Mouse (Mus musculus) embryonic stem cell, embryonic (primary cell): ENCODE results near the gene Sppl2b.

ENCODE experiments used
- CTCF ChIA-PET, 4 experiments: fragments of 300-600 bp in 2 of 4; fragments of 350-600 bp in 2 of 4; sonication (Branson Sonifier 250); formaldehyde crosslinking; loops; one replicate each; lab custom pipeline; 2022; ENCODE audit warnings: inconsistent platforms in 2 of 4; lab: Charles Lee
- POLR2A ChIA-PET, 4 experiments: fragments of 300-600 bp in 2 of 4; fragments of 350-600 bp in 2 of 4; sonication (Branson Sonifier 250); formaldehyde crosslinking; loops; one replicate each; lab custom pipeline; 2022; ENCODE audit warnings: antibody characterized with exemption in 4 of 4, inconsistent platforms in 1 of 4; lab: Charles Lee

Sppl2b gene

DNA sequence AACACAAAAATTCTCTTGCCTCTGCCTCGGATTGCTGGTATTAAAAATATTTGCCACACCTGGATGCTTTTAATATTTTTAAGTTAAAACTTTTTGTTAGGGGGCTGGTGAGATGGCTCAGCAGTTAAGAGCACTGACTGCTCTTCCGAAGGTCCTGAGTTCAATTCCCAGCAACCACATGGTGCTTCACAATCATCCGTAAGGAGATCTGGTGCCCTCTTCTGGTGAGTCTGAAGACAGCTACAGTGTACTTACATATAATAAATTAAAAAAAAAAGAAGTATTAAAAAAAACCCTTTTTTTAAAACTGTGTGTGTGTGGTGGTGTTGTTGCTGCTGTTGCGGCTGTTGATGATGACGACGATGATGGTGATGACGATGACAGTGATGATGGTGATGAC lies 37.1 kb upstream of the Sppl2b start:
- CTCF ChIA-PET, result interaction anchor here (0.6 to 3.2 kb wide), 20 partner anchors 9 to 177 kb away, joined by 3 to 19 read pairs (median 5); no protein-coding TSS in a partner anchor
- POLR2A ChIA-PET, result interaction anchor here in 3 of 4 experiments (0.6 to 4.3 kb wide), 17 partner anchors 9 to 561 kb away, joined by 3 to 24 read pairs (median 4); partner anchors contain the start of genes Amh (in 1 of the 3) and Tmprss9 (in 1 of the 3)

DNA sequence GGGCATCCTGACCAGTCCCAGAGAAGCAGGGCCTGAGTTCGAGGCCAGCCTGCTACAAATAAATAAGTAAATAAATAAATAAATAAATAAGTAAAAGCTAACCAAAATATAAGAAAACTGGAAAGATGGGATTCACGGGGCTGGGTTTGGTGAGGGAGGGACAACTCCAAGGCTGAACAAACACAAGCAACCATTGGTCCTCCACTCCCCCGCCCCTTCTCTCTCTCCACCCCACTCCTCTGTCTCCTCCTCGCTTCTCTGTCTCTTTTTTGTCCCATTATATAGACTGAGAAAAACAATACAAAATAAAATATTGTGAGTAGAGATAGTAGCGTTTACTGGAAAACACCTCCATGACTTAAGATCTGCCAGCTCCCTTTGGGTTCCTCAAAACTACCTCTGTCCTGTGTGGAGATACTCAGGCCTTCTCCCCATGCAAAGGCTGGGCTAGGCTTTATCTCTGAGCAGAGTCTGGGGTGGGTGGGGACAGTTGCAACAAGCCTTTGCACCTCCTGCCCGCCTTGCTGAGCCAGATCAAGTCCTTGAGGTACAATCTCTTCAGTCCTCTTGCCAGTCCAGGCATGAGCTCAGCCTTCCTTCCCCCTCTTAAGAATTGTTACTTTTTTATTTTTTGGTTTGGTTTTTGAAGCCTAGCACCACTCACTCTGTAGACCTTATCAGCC lies 36.3 kb upstream of the Sppl2b start:
- ChIA-PET POLR2A (interaction anchor here in 3 of 4 experiments (0.6 to 4.3 kb wide), 18 partner anchors 9 to 142 kb away, joined by 3 to 24 read pairs (median 4); partner anchors contain the start of genes Amh (in 1 of the 3) and Tmprss9 (in 1 of the 3)), CTCF (interaction anchor here (0.6 to 3.2 kb wide), 22 partner anchors 9 to 177 kb away, joined by 3 to 19 read pairs (median 5); partner anchors contain the start of gene Amh (in 1 of the 4))

DNA sequence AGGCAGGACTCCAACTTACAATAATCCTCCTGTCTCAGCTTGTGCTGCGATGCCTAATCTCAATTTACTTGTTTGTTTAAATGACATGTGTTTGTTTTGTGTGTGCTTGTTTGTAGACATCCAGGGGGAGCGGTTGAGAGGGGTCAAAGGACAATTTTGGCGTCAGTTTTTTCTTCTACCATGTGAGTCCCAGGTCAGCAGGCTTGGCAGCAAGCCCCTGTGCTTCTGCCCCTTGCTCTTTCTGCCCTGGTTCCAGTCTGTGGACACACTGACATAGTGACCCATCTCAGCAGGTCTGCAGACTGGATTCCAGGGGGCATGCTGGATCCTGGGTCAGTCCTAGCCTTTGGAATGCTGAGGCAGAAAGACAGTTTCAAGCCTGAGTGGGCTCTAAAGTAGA lies 35.7 kb upstream of the Sppl2b start:
- CTCF ChIA-PET, result interaction anchor here (0.5 to 3.2 kb wide), 12 partner anchors 12 to 1150 kb away, joined by 3 to 19 read pairs (median 4); partner anchors contain the start of gene Amh (in 1 of the 4)
- POLR2A ChIA-PET, result interaction anchor here in 3 of 4 experiments (1.0 to 4.3 kb wide), 9 partner anchors 10 to 143 kb away, joined by 3 to 24 read pairs (median 4); partner anchors contain the start of genes Amh (in 1 of the 3) and Gadd45b (in 1 of the 3)

DNA sequence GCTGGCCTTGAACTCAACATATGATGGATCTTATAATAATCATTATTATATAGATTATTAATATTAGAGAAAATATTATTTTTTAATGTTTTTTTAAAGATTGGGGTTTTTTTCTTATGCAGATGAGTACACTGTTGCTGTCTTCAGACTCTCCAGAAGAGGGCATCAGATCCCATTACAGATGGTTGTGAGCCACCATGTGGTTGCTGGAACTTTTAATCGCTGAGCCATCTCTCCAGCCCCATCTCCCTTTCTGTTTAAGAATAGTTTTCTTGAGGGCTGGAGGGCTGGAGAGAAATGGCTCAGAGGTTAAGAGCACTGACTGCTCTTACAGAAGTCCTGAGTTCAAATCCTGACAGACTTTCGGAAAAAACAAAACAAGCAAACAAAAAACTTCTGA lies 33.1 kb upstream of the Sppl2b start:
- ChIA-PET CTCF (interaction anchor here in 2 of 4 experiments (0.5 to 2.5 kb wide), 5 partner anchors 9 to 298 kb away, joined by 3 to 10 read pairs (median 3); no protein-coding TSS in a partner anchor), POLR2A (interaction anchor here in 3 of 4 experiments (0.6 to 1.9 kb wide), 6 partner anchors 9 to 146 kb away, joined by 3 to 7 read pairs (median 3); no protein-coding TSS in a partner anchor)

GRCm38 (mm10) chr10:80822528-80822927 lies 32.5 kb upstream of the Sppl2b start:
- ChIA-PET POLR2A (interaction anchor here in 3 of 4 experiments (0.6 to 1.9 kb wide), 7 partner anchors 9 to 714 kb away, joined by 3 to 7 read pairs (median 3); no protein-coding TSS in a partner anchor), CTCF (interaction anchor here in 3 of 4 experiments (0.6 to 2.5 kb wide), 9 partner anchors 9 to 172 kb away, joined by 3 to 10 read pairs (median 3); no protein-coding TSS in a partner anchor)

GRCm38 (mm10) chr10:80823316-80823715 lies 31.8 kb upstream of the Sppl2b start:
- ChIA-PET POLR2A (interaction anchor here in 1 of 4 experiments (1.4 to 2.8 kb wide), 3 partner anchors 14 to 147 kb away, joined by 3 to 16 read pairs (median 10); no protein-coding TSS in a partner anchor), CTCF (interaction anchor here in 2 of 4 experiments (0.6 to 0.9 kb wide), 3 partner anchors 18 to 25 kb away, joined by 3 to 4 read pairs (median 3); no protein-coding TSS in a partner anchor)

- ChIA-PET POLR2A (interaction anchor here in 3 of 4 experiments (0.6 to 2.8 kb wide), 11 partner anchors 12 to 425 kb away, joined by 3 to 16 read pairs (median 4); partner anchors contain the start of genes Gadd45b (in 1 of the 3), Mbd3 (in 1 of the 3), Plekhj1 (in 1 of the 3) and Sf3a2 (in 1 of the 3)), CTCF (interaction anchor here in 3 of 4 experiments (0.6 to 1.8 kb wide), 7 partner anchors 9 to 57 kb away, joined by 3 to 7 read pairs (median 3); no protein-coding TSS in a partner anchor)
Measured at GRCm38 (mm10) chr10:80823847-80824643, 31.0 kb upstream of the Sppl2b start.

GRCm38 (mm10) chr10:80824827-80825226 lies 30.2 kb upstream of the Sppl2b start:
- ChIA-PET POLR2A (interaction anchor here in 3 of 4 experiments (0.6 to 2.8 kb wide), 15 partner anchors 11 to 425 kb away, joined by 3 to 16 read pairs (median 4); partner anchors contain the start of genes Gadd45b (in 1 of the 3), Lsm7 (in 1 of the 3), Mbd3 (in 1 of the 3) and Plekhj1 (in 1 of the 3)), CTCF (interaction anchor here in 3 of 4 experiments (0.6 to 1.8 kb wide), 6 partner anchors 10 to 57 kb away, joined by 3 to 7 read pairs (median 4); no protein-coding TSS in a partner anchor)

- ChIA-PET CTCF (no interaction called here), POLR2A (interaction anchor here in 3 of 4 experiments (0.7 to 6.5 kb wide), 27 partner anchors 9 to 256 kb away, joined by 3 to 99 read pairs (median 5); partner anchors contain the start of genes Amh (in 2 of the 3), Gadd45b (in 2 of the 3), Lingo3 (in 2 of the 3) and Lsm7 (in 2 of the 3))
Measured at GRCm38 (mm10) chr10:80826151-80827062, 28.7 kb upstream of the Sppl2b start, which contains the start of gene Oaz1. TSS of gene Oaz1 (plus strand) at chr10:80826656.

DNA sequence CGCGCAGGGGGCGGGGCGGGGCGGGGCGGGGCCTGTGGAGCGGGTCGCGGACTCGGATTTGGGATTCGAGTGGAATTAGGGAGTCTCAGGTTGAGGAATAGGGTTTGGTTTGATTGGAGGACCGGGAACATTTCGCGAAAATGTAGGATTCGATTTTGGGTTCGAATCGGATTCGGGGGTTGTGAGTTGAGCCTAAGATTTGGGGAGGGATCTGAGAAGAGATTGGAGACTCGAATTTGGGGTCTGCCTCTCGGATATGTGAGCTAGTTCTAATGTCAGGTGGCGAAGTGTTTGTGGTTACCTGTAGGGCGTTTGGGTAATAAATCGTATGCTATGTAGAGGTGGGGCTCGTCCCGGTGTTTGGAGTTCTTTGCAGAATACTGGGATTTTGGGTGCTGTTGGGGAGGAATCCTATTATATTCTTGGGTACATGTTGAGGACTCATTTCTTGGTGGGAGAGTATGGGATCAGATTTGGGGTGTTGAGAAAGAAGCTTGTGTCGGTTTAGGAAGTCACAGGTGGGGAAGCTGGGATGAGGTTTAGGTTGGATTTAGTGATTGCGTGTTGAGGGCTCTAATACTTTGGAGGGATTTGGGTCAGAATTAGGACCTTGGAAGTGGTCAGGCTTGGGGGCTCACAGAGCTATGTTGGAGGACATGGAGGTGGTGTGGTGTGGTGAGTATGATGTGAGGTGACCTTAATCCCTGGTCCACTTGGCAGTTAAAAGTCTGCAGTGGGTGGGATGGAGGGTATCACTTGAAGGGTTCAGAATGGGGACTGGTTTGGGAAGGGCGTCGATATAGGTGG lies 27.8 kb upstream of the Sppl2b start:
- ChIA-PET POLR2A (interaction anchor here (0.6 to 6.5 kb wide), 49 partner anchors 8 to 255 kb away, joined by 3 to 99 read pairs (median 4); partner anchors contain the start of genes Amh (in 2 of the 4), Gadd45b (in 2 of the 4), Lingo3 (in 2 of the 4) and Lsm7 (in 2 of the 4)), CTCF (interaction anchor here in 1 of 4 experiments (0.6 to 0.8 kb wide), 2 partner anchors 54 to 660 kb away, joined by 9 to 12 read pairs; no protein-coding TSS in a partner anchor)

DNA sequence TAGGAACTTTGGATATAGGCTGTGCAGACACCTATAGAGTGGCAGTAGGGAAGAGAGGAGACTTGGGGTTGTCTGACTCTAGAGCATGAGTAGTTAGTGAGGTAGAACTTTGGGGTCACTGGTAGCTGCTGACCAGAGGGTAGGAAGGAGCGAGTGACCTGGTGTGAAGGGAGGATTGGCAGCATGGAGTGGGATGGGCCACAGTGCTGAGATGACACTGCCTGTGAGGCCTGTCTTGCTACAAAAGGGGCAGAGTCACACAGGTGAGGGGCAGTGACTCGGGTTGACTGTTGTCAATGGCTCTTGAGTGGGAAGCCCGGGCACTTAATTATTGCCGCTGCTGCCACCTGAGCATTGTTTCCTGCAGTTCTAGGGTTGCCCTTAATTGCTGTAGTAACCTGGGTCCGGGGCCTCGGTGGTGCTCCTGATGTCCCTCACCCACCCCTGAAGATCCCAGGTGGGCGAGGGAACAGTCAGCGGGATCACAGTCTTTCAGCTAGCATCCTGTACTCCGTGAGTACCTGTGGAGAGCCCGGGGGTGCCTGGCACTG lies 27.1 kb upstream of the Sppl2b start:
- POLR2A ChIA-PET, result interaction anchor here in 3 of 4 experiments (0.6 to 6.5 kb wide), 49 partner anchors 8 to 241 kb away, joined by 3 to 99 read pairs (median 4); partner anchors contain the start of genes Amh (in 2 of the 3), Gadd45b (in 2 of the 3), Lingo3 (in 2 of the 3) and Lsm7 (in 2 of the 3)
- CTCF ChIA-PET, result interaction anchor here in 2 of 4 experiments (0.6 to 1.5 kb wide), 3 partner anchors 53 to 661 kb away, joined by 4 to 12 read pairs (median 9); no protein-coding TSS in a partner anchor

GRCm38 (mm10) chr10:80828587-80828986 lies 26.5 kb upstream of the Sppl2b start:
- ChIA-PET CTCF (interaction anchor here in 1 of 4 experiments (1.1 to 1.5 kb wide), 2 partner anchors 53 to 190 kb away, joined by 3 to 4 read pairs; no protein-coding TSS in a partner anchor), POLR2A (interaction anchor here in 3 of 4 experiments (0.5 to 6.5 kb wide), 31 partner anchors 8 to 525 kb away, joined by 3 to 99 read pairs (median 5); partner anchors contain the start of genes Amh (in 2 of the 3), Lingo3 (in 2 of the 3), Abhd17a (in 1 of the 3) and Ap3d1 (in 1 of the 3))

DNA sequence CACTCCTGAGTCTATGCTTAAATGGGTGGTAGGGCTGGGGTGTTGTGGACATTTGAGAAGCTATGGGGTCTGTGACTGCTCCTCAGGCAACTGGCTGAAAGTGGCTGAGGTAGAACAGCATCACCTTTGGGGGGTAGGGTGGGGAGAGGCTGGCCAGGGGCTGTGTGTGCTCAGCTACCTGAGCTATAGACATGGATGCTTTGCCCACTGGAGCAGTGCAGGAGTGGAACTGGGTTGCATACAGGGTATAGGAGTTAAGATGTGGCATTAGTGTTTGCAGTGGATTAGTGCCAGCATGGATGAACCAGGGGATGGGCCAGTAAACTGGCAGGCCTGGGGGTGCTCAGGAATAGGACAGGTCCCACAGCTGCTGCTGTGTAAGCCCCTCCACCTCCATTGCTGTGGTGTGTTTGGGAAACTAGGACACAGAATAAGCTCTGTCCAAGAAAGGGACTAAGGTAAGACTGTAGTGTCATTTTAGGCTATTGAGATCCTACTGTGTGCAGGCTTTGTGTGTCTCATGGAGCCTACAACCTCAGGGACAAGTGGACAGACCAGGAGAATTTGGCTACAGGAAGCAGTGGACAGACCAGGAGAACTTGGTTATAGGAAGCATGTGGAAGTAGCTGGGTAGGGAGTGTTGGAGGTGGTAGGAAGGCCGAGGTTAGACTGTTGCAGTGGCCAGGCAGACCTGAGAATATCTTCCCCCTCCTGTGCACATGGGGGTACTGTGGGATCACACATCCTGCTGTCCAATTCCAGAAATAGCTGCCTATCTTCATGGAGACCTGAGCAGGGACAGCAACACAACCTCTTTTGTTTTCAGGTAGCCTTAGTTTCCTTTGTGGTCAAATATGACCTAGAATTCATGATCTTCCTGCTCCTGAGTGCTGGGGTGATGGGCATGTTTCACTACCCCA lies 25.5 kb upstream of the Sppl2b start:
- CTCF ChIA-PET, result interaction anchor here in 1 of 4 experiments (1.1 to 2.2 kb wide), 3 partner anchors 51 to 189 kb away, joined by 3 to 15 read pairs (median 4); no protein-coding TSS in a partner anchor

More for the DNA sequence above, 25.5 kb upstream of the Sppl2b start:
- POLR2A ChIA-PET, result interaction anchor here (0.5 to 6.5 kb wide), 56 partner anchors 7 to 526 kb away, joined by 3 to 99 read pairs (median 4); partner anchors contain the start of genes Amh (in 2 of the 4), Gadd45b (in 2 of the 4), Lingo3 (in 2 of the 4) and Lsm7 (in 2 of the 4)
